Mouse (Mus musculus): ENCODE data around the gene Mfng. TPM values are rescaled to one million over a fixed set of nuclear protein-coding genes. Genes with fewer than 3 reads are reported as not detected.
A peak's percentile ranks its signal among the peaks of the same experiment; 100 is the strongest.

The Mfng gene
- polyA plus RNA-seq, 1 experiment from 2014 or later, result 10.3 TPM

DNA sequence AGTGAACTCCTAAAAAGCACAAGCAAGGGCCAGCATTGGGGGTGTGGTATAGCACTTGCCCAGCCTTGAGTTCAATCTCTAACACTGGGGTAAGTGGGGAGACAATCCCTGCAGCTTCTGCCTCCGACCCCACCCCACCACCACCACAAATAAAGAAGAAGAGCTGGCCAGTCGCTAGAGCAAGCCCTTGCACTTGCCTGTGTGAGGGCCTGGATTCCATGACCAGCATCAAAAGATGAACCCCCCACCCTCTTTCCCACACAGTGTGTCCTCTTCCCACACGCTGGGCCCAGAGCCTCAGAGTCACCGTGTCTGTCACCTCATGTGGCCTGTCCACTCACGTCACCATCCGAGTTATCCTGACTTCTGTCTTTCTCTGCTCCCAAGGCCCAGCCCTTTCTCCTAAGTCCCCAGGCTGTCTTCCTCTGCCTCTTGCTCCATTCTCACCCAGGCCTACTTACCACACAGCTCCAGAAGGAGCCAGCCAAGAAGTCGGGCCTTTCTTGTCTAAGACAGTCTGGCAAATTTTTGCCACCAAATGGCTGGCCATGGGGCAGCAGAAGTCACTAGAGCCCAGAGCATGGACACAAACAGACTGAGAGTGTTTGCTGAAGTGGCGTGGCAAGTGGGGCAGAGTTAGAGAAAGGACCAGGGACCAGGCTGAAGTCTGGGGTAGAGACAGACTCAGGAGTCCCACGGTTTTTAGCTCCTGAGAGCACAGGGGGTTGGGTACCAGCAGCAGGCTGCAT lies 2.9 kb downstream of the Mfng start:
- H3K36me3 ChIP-seq, result peaks cover 3% of the 10 kb centered on the region
- H3K27me3 ChIP-seq (ENCODE audit: insufficient read depth, poor library complexity, severe bottlenecking), result peaks cover 23% of the 10 kb centered on the region
- DNase-seq (ENCODE audit: low spot score), result no peak
- peak overlapping the region; percentile 30 for H3K27ac ChIP-seq
- WGBS, result 51% methylated on average over 9 of the region's 9 CpGs
- H3K4me3 ChIP-seq, result no peak overlapping the region
- H3K9me3 ChIP-seq, result 0 out of 2 replicates have a peak, but pooled peaks cover 3% of the 10 kb centered on the region
- peaks cover 21% of the 10 kb centered on the region for H3K4me1 ChIP-seq

DNA sequence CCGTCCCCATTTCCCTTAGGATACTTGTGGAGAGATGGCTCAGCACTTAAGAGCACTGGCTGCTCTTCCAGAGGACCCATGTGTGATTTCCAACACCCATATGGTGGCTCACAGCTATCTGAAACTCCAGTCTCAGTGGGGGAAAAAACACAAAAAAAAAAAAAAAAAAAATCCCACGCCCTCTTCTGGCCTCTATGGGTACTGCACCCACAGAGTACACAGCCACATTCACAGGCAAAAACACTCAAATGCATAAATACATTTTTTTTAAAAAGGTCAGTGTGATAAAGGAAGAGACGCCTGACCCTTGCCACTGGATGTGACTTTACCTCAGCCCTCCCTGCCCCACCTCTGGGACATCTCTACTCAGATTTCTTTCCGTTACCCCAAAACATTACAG lies 4.2 kb downstream of the Mfng start:
- H3K4me3 ChIP-seq, result no peak overlapping the region
- H3K27me3 ChIP-seq (ENCODE audit: insufficient read depth, poor library complexity, severe bottlenecking), result peaks cover 26% of the 10 kb centered on the region
- WGBS, result 88% methylated on average over 4 of the region's 4 CpGs
- no peaks in the 10 kb centered on the region for H3K36me3 ChIP-seq
- peaks cover 21% of the 10 kb centered on the region for H3K4me1 ChIP-seq
- H3K9me3 ChIP-seq, result 0 out of 2 replicates have a peak, but pooled peaks cover 3% of the 10 kb centered on the region
- no peak for DNase-seq (ENCODE audit: low spot score)
- no peak overlapping the region for H3K27ac ChIP-seq

DNA sequence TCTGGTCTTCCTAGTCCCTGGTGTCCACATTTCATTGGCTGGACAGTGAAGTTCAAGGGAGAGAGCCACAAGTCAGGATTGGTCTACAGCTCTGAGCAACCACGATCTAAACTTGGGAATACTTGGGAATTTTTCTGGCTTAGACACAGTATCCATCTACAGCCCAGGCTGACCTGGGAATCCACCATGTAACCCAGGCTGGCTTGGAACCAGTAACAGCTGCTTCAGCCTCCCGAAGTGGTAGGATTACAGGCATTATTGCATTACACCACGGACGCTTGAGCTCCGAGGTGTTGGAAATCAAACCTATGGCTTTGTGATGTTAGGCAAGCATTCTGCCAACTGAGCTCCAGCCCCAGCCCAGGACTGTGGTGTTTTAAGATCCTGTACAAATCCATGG lies 9.6 kb downstream of the Mfng start:
- Histone ChIP-seq H3K36me3 (no peaks in the 10 kb centered on the region), H3K27me3 (ENCODE audit: insufficient read depth, poor library complexity, severe bottlenecking) (peaks cover 17% of the 10 kb centered on the region; the same call in 1 of the 2 replicates), H3K27ac (no peak overlapping the region), H3K4me3 (no peak overlapping the region), H3K9me3 (no peaks in the 10 kb centered on the region), H3K4me1 (0 out of 2 replicates have a peak, but pooled peaks cover 2% of the 10 kb centered on the region)
- no peak for DNase-seq (ENCODE audit: low spot score)
- 87% methylated on average over 5 of the region's 5 CpGs for WGBS

DNA sequence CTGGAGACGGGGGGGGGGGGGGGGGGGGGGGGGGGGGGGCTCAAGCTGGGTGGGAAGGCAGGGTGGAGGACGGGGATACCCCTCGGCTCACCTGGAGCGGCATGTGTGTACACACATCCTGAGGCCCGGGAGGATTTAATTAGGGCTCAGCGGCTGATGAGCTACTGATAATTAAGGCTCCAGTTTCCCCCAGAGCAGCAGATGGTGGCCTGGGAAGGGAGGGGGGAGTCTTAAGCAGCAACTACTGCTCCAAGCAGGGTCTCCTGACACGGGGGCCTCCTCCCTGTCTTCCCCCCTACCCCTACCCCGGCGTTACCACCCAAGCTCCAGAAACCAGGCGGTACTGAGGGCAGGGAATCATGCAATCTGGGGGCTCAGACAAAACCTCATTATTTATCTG lies 10.1 kb downstream of the Mfng start:
- Histone ChIP-seq H3K27ac (no peak overlapping the region), H3K4me3 (no peak overlapping the region), H3K36me3 (no peaks in the 10 kb centered on the region), H3K9me3 (no peaks in the 10 kb centered on the region), H3K27me3 (ENCODE audit: insufficient read depth, poor library complexity, severe bottlenecking) (peaks cover 18% of the 10 kb centered on the region; the same call in 1 of the 2 replicates), H3K4me1 (0 out of 2 replicates have a peak, but pooled peaks cover 2% of the 10 kb centered on the region)
- 31% methylated on average over 9 of the region's 10 CpGs for WGBS
- DNase-seq (ENCODE audit: low spot score), result no peak

DNA sequence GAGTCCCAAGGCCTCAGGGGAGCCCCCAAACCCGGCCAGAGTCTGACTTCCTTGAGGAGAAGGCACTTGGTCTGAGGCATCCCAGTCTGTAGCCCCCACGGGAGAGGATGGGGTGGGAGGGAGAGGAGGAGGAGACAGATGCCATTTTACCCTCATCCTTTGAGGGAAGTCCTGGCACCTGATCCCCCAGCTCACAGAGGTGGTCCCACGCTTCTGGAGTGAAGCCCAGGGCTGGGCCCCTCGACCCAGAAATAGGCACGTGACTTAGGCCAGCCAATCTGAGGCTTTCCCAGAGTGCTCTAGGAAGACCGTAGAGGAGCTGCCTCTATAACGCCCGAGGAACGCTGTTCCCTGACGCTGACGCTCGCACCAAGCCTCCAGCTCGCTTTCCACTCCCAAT lies 12.2 kb downstream of the Mfng start:
- Histone ChIP-seq H3K4me1 (0 out of 2 replicates have a peak, but pooled peaks cover 2% of the 10 kb centered on the region), H3K27ac (no peak overlapping the region), H3K9me3 (no peaks in the 10 kb centered on the region), H3K4me3 (no peak overlapping the region), H3K27me3 (ENCODE audit: insufficient read depth, poor library complexity, severe bottlenecking) (peaks cover 18% of the 10 kb centered on the region; the same call in 1 of the 2 replicates), H3K36me3 (no peaks in the 10 kb centered on the region)
- WGBS, result 66% methylated on average over 13 of the region's 13 CpGs
- no peak for DNase-seq (ENCODE audit: low spot score)

DNA sequence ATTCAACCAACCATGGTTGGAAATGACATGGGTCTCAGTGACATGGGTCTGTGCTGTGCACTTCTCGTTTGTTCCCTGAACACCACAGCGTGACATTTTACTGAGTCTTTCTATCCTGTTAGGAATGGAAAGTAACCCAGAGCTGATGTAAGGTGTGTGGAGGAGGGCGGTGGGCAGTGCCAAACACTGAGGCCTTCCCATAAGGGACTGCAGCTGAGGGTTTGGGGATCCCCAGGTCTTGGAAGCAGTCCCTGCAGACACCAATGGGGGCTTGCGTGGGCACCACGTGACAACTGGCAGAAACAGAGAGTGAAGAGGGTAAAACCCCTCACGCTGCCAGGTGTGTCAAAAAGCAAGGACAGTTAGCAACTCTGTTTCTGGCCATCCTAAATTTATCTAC lies 15.1 kb downstream of the Mfng start:
- H3K27me3 ChIP-seq (ENCODE audit: insufficient read depth, poor library complexity, severe bottlenecking), result peaks cover 25% of the 10 kb centered on the region; the same call in 1 of the 2 replicates
- WGBS, result 87% methylated on average over 6 of the region's 6 CpGs
- no peaks in the 10 kb centered on the region for H3K9me3 ChIP-seq
- no peak overlapping the region for H3K27ac ChIP-seq
- H3K36me3 ChIP-seq, result no peaks in the 10 kb centered on the region
- DNase-seq (ENCODE audit: low spot score), result no peak
- H3K4me1 ChIP-seq, result no peaks in the 10 kb centered on the region
- no peak overlapping the region for H3K4me3 ChIP-seq

DNA sequence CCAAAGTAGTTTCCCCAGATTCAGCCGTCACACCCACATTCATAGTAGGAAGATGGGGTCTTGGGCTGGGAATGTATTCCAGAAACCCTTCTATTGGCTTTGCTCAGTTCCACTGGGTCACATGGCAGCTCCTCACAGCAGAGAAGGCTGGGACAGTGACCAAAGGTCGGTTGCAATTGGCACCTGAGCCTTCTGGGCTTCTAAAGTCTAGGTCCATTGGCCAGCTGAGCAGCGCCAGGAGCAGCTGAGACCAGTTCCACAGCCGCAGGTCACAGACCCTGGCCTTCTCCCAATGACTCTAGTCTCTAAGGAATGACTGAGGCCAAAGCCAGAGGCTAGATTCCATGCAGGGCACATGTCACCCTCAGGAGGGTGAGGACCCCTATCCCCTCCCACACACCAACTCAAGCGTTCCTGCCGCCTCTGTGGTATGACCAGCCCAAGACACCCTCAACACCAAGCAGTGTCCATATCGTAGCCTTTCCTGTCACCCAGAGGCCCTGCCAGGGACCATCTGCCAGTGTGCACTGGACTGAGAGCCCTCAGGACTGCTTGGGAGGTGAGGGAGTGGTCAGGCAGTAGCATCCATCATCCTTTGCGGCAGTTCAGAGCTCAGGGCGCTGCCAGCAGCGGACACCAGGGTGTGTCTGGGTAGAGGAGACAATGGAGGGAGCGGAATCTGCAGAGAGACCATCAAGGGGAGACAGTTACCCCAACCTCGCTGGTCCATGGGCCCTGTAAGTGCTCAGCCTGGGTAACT lies 17.1 kb downstream of the Mfng start:
- Histone ChIP-seq H3K27ac (no peak overlapping the region), H3K27me3 (ENCODE audit: insufficient read depth, poor library complexity, severe bottlenecking) (peaks cover 25% of the 10 kb centered on the region; the same call in 1 of the 2 replicates), H3K4me1 (no peaks in the 10 kb centered on the region), H3K36me3 (no peaks in the 10 kb centered on the region), H3K9me3 (no peaks in the 10 kb centered on the region), H3K4me3 (no peak overlapping the region)
- WGBS, result 78% methylated on average over 12 of the region's 12 CpGs
- DNase-seq (ENCODE audit: low spot score), result no peak

DNA sequence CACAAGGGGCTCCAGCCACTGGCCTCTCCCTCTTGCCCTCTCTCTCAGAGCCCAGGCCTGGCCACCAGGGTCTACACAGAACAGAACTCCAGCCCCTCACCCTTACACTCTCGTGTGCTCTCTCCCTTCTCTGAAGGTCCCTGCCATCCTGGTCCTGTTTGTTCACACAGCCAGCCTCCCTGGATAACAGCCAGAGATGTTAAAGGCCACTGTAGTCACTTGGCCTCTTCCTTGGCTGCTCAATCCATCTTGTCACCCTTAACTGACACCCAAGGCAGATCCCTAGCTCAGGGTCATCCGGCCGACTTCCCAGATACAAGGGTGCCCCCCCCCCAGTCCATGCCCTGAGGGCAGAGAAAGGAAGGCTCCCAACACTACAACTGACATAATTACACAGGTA lies 18.0 kb downstream of the Mfng start:
- Histone ChIP-seq H3K36me3 (no peaks in the 10 kb centered on the region), H3K4me3 (no peak overlapping the region), H3K9me3 (no peaks in the 10 kb centered on the region), H3K27ac (no peak overlapping the region), H3K4me1 (no peaks in the 10 kb centered on the region), H3K27me3 (ENCODE audit: insufficient read depth, poor library complexity, severe bottlenecking) (peaks cover 29% of the 10 kb centered on the region; the same call in 1 of the 2 replicates)
- 64% methylated on average over 3 of the region's 3 CpGs for WGBS
- DNase-seq (ENCODE audit: low spot score), result no peak

DNA sequence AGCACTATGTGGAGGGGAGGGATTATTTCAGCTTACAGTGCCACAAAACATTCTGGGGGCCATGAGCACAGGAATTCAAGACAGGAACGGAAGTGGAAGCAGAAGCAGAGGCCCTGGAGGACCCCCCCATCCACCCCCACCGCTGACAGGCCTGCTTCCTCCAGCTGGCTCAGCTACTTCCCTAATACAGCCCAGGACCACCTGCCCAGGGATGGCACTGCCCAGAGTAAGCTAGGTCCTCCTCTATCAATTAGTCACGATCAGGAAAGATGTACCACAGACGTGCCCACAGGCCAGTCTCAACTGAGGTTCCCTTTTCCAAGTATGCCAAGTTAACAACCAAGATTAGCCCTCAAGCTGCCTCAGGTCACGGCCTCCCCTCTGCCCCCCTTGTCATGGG lies 19.1 kb downstream of the Mfng start:
- DNase-seq (ENCODE audit: low spot score), result no peak
- Histone ChIP-seq H3K9me3 (no peaks in the 10 kb centered on the region), H3K27ac (no peak overlapping the region), H3K4me3 (no peak overlapping the region), H3K4me1 (no peaks in the 10 kb centered on the region), H3K36me3 (no peaks in the 10 kb centered on the region), H3K27me3 (ENCODE audit: insufficient read depth, poor library complexity, severe bottlenecking) (peaks cover 20% of the 10 kb centered on the region; the same call in 1 of the 2 replicates)
- 68% methylated on average over 5 of the region's 5 CpGs for WGBS

DNA sequence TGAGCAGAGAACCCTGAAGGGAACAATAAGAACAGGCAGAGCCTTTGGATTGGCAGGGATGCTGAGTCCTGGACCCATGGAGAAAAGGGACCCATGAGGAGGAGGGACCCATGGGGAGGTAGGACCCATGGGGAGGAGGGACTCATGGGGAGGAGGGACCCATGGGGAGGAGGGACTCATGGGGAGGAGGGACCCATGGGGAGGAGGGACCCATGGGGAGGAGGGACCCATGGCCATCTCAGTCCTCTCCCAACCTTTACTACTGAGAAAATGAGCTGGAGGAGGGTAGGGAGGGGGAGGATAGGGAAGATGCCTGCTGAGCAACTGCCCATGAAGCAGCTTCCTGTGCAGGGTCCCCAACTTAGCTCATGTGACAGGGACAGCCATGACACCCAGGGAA lies 20.3 kb downstream of the Mfng start:
- Histone ChIP-seq H3K27me3 (ENCODE audit: insufficient read depth, poor library complexity, severe bottlenecking) (peaks cover 15% of the 10 kb centered on the region; the same call in 1 of the 2 replicates), H3K36me3 (no peaks in the 10 kb centered on the region), H3K4me1 (no peaks in the 10 kb centered on the region), H3K9me3 (no peaks in the 10 kb centered on the region), H3K27ac (no peak overlapping the region), H3K4me3 (no peak overlapping the region)
- DNase-seq (ENCODE audit: low spot score), result no peak

DNA sequence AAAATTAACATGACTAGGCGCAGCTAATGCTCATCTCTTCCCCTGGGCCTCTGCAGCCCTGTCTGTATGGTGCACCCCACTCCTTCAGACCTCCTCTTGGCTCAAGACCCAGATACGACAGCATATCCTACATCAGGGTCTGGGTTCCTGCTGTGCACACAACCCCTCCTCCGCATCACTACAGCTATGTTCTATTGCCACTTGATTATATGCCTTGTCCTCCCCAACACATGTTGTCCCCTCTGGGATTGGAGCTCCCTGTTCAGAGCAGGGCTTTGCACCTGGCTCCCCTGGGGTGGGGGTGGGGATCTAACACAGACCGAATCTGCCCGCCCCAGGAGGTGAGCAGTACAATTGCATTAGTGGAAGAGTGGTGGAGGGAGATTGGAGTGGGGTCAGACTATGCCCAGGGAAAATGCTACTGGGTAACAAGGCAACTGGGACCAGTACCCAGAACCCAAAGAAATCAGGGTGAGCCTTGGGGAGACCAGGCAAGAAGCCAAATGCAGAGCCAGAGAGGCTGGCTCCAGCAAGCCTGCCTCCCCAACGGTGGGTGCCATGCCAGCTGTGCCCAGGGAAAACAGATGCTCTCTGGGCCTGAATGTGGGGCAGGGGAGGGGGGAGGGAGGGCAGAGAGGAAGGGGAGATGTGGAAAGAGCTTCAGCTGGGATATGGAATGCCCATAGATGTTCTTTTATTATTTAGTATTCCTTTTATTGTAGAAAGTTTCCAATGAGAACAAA lies 22.5 kb downstream of the Mfng start:
- Histone ChIP-seq H3K4me3 (no peak overlapping the region), H3K9me3 (no peaks in the 10 kb centered on the region), H3K4me1 (no peaks in the 10 kb centered on the region), H3K27ac (no peak overlapping the region), H3K36me3 (no peaks in the 10 kb centered on the region), H3K27me3 (ENCODE audit: insufficient read depth, poor library complexity, severe bottlenecking) (peaks cover 15% of the 10 kb centered on the region; the same call in 1 of the 2 replicates)
- 56% methylated on average over 6 of the region's 6 CpGs for WGBS
- DNase-seq (ENCODE audit: low spot score), result no peak

DNA sequence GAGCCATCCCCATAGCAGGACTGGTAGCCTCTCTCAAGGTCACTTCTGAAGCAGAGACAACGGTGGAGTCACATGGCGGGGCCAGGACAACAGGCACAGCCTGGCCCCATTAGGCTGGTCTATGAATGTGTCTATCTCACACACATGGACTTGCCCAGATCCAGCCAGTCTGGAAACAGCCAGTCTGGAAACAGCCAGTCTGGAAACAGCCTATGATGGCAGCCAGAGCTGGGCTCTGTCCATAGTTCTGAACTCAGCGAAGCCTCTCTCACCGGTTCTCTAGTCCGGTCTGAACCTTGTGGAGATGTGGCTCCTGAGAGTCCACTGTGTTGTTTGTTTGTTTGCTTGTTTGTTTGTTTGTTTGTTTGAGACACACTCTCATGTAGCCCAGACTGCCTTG lies 23.4 kb downstream of the Mfng start:
- H3K27ac ChIP-seq, result no peak overlapping the region
- H3K4me3 ChIP-seq, result no peak overlapping the region
- no peaks in the 10 kb centered on the region for H3K36me3 ChIP-seq
- 49% methylated on average over 5 of the region's 5 CpGs for WGBS
- H3K27me3 ChIP-seq (ENCODE audit: insufficient read depth, poor library complexity, severe bottlenecking), result peaks cover 17% of the 10 kb centered on the region; the same call in 1 of the 2 replicates
- H3K4me1 ChIP-seq, result no peaks in the 10 kb centered on the region
- no peaks in the 10 kb centered on the region for H3K9me3 ChIP-seq
- DNase-seq (ENCODE audit: low spot score), result no peak
